Mouse (Mus musculus): ENCODE data around the gene Fam166a. TPM values are rescaled to one million over a fixed set of nuclear protein-coding genes. Genes with fewer than 3 reads are reported as not detected.

Fam166a gene
- total RNA-seq, 1 experiment = 0.49 TPM

DNA sequence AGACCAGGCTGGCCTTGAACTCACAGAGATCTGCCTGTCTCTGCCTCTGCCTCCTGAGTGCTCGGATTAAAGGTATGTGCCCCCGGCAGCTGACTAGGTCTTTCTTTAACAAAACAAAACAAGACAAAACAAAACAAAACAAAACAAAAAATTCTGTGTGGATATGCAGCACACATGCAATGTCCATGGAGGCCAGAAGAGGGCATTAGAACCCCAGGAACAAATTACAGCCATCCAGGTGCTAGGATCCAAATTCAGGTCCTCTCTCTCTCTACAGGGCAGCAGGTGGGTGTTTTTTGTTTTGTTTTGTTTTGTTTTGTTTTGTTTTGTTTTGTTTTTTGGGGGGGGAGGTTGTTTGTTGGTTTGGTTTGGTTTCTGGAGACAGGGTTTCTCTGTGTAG lies 40.3 kb downstream of the Fam166a start:
- Histone ChIP-seq H3K9me3 (ENCODE audit: control insufficient read depth, insufficient read depth, low read depth, low read length) (no peaks in the 10 kb centered on the region), H3K36me3 (ENCODE audit: control insufficient read depth, insufficient read depth, low read length, poor library complexity, severe bottlenecking) (no peaks in the 10 kb centered on the region), H3K4me1 (ENCODE audit: control insufficient read depth in 2 of 2, insufficient read depth in 2 of 2, low read length in 2 of 2, poor library complexity in 1 of 2) (peaks cover under 1 to 2% of the 10 kb centered on the region in 2 experiments; a peak in 2 of 4 replicates), H3K27ac (ENCODE audit: insufficient read depth, low read depth, low read length, poor library complexity, severe bottlenecking) (no peak overlapping the region), H3K9ac (ENCODE audit: insufficient read depth, low read depth, low read length, poor library complexity, severe bottlenecking) (no peak overlapping the region; the same call in 1 of the 2 replicates), H3K4me3 (ENCODE audit: insufficient read depth in 1 of 2, low read depth in 1 of 2, low read length in 2 of 2, poor library complexity in 1 of 2, severe bottlenecking in 1 of 2) (no peak overlapping the region)
- DNase-seq (ENCODE audit: low read depth, low spot score) = no peak
- in situ Hi-C loops (cut with MboI; ENCODE audit: low sequenced_read_pairs in 2 of 2, unreplicated experiment in 2 of 2) = no loop called here
- TF ChIP-seq ZC3H11A (IDR thresholded peaks at IDR 0.05; ENCODE audit: borderline replicate concordance, low read depth, low read length) = peak; percentile 39; the same call in 1 of the 2 replicates
- TF ChIP-seq MAFK (IDR thresholded peaks at IDR 0.05; ENCODE audit: insufficient read depth, low read depth, low read length) = no peak
- no peak for TF ChIP-seq ZNF384 (IDR thresholded peaks at IDR 0.05; ENCODE audit: low read depth, low read length)
- TF ChIP-seq CHD2 (IDR thresholded peaks at IDR 0.05; ENCODE audit: low read depth, low read length) = no peak

DNA sequence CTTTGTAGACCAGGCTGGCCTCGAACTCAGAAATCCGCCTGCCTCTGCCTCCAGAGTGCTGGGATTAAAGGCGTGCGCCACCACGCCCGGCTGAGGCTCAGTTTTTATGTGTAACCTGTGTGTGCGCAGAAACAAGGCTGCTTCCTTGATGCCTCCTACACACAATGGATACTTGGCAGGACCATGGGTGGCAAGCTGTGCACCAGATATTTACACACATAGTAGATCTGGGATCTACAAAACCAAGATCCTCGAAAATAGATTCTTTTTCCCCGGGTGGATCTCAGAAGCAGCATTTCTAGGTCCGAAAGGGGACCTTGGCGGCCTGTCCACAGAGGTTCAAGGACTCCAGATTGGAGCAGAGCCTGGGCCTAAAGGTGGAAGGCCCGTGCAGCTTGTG lies 43.3 kb downstream of the Fam166a start:
- Histone ChIP-seq H3K36me3 (ENCODE audit: control insufficient read depth, insufficient read depth, low read length, poor library complexity, severe bottlenecking) (peaks cover 2% of the 10 kb centered on the region; the same call in 1 of the 2 replicates), H3K27ac (ENCODE audit: insufficient read depth, low read depth, low read length, poor library complexity, severe bottlenecking) (peak overlapping the region; percentile 49; the same call in 1 of the 2 replicates), H3K4me3 (ENCODE audit: insufficient read depth in 1 of 2, low read depth in 1 of 2, low read length in 2 of 2, poor library complexity in 1 of 2, severe bottlenecking in 1 of 2) (peak overlapping the region; percentile 53 to 78), H3K9me3 (ENCODE audit: control insufficient read depth, insufficient read depth, low read depth, low read length) (no peaks in the 10 kb centered on the region), H3K9ac (ENCODE audit: insufficient read depth, low read depth, low read length, poor library complexity, severe bottlenecking) (peak overlapping the region; percentile 71; the same call in 1 of the 2 replicates), H3K4me1 (ENCODE audit: control insufficient read depth in 2 of 2, insufficient read depth in 2 of 2, low read length in 2 of 2, poor library complexity in 1 of 2) (peaks cover 0 to 8% of the 10 kb centered on the region in 2 experiments; a peak in 1 of 4 replicates)
- TF ChIP-seq MAFK (IDR thresholded peaks at IDR 0.05; ENCODE audit: insufficient read depth, low read depth, low read length) = no peak
- TF ChIP-seq ZC3H11A (IDR thresholded peaks at IDR 0.05; ENCODE audit: borderline replicate concordance, low read depth, low read length) = no peak
- TF ChIP-seq HCFC1 (IDR thresholded peaks at IDR 0.05; ENCODE audit: borderline replicate concordance, insufficient read depth, low read length) = no peak
- no peak for TF ChIP-seq ZNF384 (IDR thresholded peaks at IDR 0.05; ENCODE audit: low read depth, low read length)
- no peak for TF ChIP-seq CHD2 (IDR thresholded peaks at IDR 0.05; ENCODE audit: low read depth, low read length)
- in situ Hi-C loops (cut with MboI; ENCODE audit: low sequenced_read_pairs in 2 of 2, unreplicated experiment in 2 of 2) = no loop called here
- no peak for DNase-seq (ENCODE audit: low read depth, low spot score)

GRCm38 (mm10) chr2:25262291-25262767 lies 43.8 kb downstream of the Fam166a start, which contains the start of gene Tprn:
Gene Tprn (plus strand): TSS chr2:25262618.
- peak; percentile 96 for DNase-seq (ENCODE audit: low read depth, low spot score)
- peaks cover 2% of the 10 kb centered on the region; the same call in 1 of the 2 replicates for H3K36me3 ChIP-seq (ENCODE audit: control insufficient read depth, insufficient read depth, low read length, poor library complexity, severe bottlenecking)
- H3K9ac ChIP-seq (ENCODE audit: insufficient read depth, low read depth, low read length, poor library complexity, severe bottlenecking) = peak within 1 kb of the TSS; percentile 86
- H3K27ac ChIP-seq (ENCODE audit: insufficient read depth, low read depth, low read length, poor library complexity, severe bottlenecking) = peak within 1 kb of the TSS; percentile 49; the same call in 1 of the 2 replicates
- peak within 1 kb of the TSS; percentile 87 to 90 for H3K4me3 ChIP-seq (ENCODE audit: insufficient read depth in 1 of 2, low read depth in 1 of 2, low read length in 2 of 2, poor library complexity in 1 of 2, severe bottlenecking in 1 of 2)
- H3K4me1 ChIP-seq (ENCODE audit: control insufficient read depth in 2 of 2, insufficient read depth in 2 of 2, low read length in 2 of 2, poor library complexity in 1 of 2) = peaks cover 0 to 11% of the 10 kb centered on the region in 2 experiments; a peak in 1 of 4 replicates
- TF ChIP-seq CHD2 (IDR thresholded peaks at IDR 0.05; ENCODE audit: low read depth, low read length) (peak; percentile 91), ZNF384 (IDR thresholded peaks at IDR 0.05; ENCODE audit: low read depth, low read length) (no peak)
- no peaks in the 10 kb centered on the region for H3K9me3 ChIP-seq (ENCODE audit: control insufficient read depth, insufficient read depth, low read depth, low read length)
- in situ Hi-C loops (cut with MboI; ENCODE audit: low sequenced_read_pairs in 2 of 2, unreplicated experiment in 2 of 2) = no loop called here

DNA sequence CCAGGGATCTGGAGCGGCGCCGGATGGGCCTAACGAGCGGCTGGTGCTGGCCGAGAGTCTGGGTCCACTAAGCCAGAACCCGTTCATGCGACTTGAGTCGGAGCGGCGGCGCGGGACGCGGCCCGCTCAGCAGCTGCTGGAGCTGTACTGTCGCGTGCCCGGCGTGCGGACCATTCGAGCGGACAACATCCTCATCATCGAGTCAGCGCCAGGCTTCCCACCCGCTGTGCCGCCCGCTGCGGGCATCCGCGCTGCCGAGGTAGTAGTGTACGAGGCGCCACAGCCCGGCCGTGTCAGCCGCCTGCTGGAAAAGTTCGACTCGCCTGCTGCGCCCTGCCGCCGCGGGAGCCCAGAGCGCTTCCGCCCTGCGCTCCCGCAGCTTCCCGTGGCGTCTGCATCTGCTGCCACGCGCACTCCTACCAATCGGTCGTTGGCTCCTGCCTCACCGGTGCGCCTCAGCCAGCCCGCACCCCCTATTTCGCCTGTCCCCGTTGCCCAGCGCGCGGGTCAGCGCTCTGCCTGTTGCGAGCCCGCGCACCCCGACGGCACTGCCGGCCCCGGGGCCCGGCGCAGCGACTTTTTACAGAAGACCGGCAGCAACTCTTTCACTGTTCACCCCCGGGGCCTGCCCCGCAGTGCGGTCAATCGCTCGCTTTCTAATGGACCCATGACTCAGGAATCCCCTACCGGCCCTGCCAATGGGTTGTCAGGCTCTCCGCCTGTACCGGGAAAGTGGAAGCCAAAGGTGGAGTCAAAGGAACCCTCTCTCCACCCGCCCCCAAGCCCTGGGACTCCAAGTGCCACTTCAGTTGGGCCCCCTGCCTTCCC lies 44.5 kb downstream of the Fam166a start:
- Histone ChIP-seq H3K4me3 (ENCODE audit: insufficient read depth in 1 of 2, low read depth in 1 of 2, low read length in 2 of 2, poor library complexity in 1 of 2, severe bottlenecking in 1 of 2) (peak overlapping the region; percentile 87 to 90), H3K27ac (ENCODE audit: insufficient read depth, low read depth, low read length, poor library complexity, severe bottlenecking) (peak overlapping the region; percentile 22; the same call in 1 of the 2 replicates), H3K4me1 (ENCODE audit: control insufficient read depth in 2 of 2, insufficient read depth in 2 of 2, low read length in 2 of 2, poor library complexity in 1 of 2) (peaks cover 0 to 12% of the 10 kb centered on the region in 2 experiments; a peak in 1 of 4 replicates), H3K9me3 (ENCODE audit: control insufficient read depth, insufficient read depth, low read depth, low read length) (no peaks in the 10 kb centered on the region), H3K9ac (ENCODE audit: insufficient read depth, low read depth, low read length, poor library complexity, severe bottlenecking) (peak overlapping the region; percentile 86), H3K36me3 (ENCODE audit: control insufficient read depth, insufficient read depth, low read length, poor library complexity, severe bottlenecking) (peaks cover 2% of the 10 kb centered on the region; the same call in 1 of the 2 replicates)
- in situ Hi-C loops (cut with MboI; ENCODE audit: low sequenced_read_pairs in 2 of 2, unreplicated experiment in 2 of 2) = no loop called here
- no peak for DNase-seq (ENCODE audit: low read depth, low spot score)
- no peak for TF ChIP-seq MAFK (IDR thresholded peaks at IDR 0.05; ENCODE audit: insufficient read depth, low read depth, low read length)
- no peak for TF ChIP-seq HCFC1 (IDR thresholded peaks at IDR 0.05; ENCODE audit: borderline replicate concordance, insufficient read depth, low read length)
- TF ChIP-seq ZNF384 (IDR thresholded peaks at IDR 0.05; ENCODE audit: low read depth, low read length) = no peak
- no peak for TF ChIP-seq CHD2 (IDR thresholded peaks at IDR 0.05; ENCODE audit: low read depth, low read length)
- TF ChIP-seq ZC3H11A (IDR thresholded peaks at IDR 0.05; ENCODE audit: borderline replicate concordance, low read depth, low read length) = no peak

Measured in ES-E14 (cell line).